Mouse (Mus musculus): ENCODE data around the gene Mfge8.

DNA sequence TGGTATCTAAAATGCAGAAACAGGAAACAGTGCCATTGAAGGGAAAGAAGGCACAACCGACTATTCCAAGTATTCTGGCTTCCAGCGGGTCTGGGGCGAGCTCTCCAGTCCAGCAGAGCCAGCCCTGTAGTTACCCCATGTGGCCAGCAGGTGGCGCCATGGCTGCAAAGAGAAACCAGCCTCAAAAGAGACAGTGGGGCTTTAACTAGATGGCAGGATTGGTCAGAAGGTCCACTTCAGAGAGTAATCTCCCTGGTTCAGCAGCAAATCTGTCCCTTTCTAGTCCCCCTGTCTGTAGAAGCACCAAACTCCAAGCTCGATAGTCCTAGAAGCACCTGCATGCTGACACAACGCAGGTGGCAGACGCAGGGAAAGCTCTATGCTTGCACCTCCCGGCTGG is 8.0 kb downstream of the Mfge8 start:
- no peak for TF ChIP-seq EP300 (IDR thresholded peaks at IDR 0.05)
- TF ChIP-seq CTCF (IDR thresholded peaks at IDR 0.05) = peak; percentile 98

Data from lung, postnatal 0 days (tissue).